Mouse (Mus musculus): ENCODE measurements around the gene Hoxd4. TPM values are rescaled to one million over a fixed set of nuclear protein-coding genes. Genes with fewer than 3 reads are reported as not detected.

Hoxd4 gene
- polyA plus RNA-seq, 1 experiment, result not detected

DNA sequence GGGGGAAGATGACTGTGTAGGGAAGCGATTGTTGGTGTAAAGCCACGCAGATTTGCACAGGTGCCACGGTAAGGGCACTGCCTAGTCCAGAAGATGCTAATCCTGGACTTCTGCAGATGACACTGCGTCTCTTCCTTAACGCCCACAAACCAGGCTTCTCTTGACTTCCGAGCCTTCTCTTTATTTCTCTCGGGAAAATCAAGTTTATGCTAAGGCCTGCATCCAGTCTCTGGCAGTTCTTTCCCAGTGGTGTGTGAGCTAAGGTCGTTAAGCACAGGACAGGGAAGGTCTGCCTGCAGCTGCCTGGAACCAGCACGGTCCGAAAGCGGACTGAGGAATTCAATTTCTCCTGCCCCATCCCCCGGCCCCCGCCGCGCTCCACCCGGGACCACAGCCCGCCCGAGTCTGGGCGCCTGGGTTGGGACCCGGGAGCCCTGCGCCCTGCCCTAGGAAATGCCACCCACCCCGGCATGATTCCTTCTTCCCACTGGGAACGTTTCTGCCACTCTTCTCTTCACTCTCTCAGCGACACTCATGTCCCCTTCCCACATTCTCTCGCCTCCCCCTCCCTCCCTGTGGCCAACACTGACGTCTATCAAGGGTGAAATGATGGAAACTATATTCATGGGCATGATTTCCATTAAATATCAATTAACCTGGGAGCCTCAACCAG lies 7.9 kb upstream of the Hoxd4 start:
- TF ChIP-seq POLR2AphosphoS2 (IDR thresholded peaks at IDR 0.05; ENCODE audit: insufficient read length, low read depth) (no peak), CEBPB (IDR thresholded peaks at IDR 0.05; ENCODE audit: insufficient read depth, poor library complexity, severe bottlenecking) (no peak), E2F4 (IDR thresholded peaks at IDR 0.05; ENCODE audit: insufficient read depth) (no peak), USF1 (IDR thresholded peaks at IDR 0.05; ENCODE audit: low read depth) (no peak), MYOG (IDR thresholded peaks at IDR 0.05; ENCODE audit: control insufficient read depth in 1 of 3, insufficient read depth in 1 of 3, insufficient read length in 2 of 3, low read depth in 2 of 3) (no peak), TCF12 (IDR thresholded peaks at IDR 0.05; ENCODE audit: insufficient read depth, poor library complexity, severe bottlenecking) (no peak), REST (IDR thresholded peaks at IDR 0.05; ENCODE audit: insufficient read depth, insufficient read length) (no peak), SRF (IDR thresholded peaks at IDR 0.05; ENCODE audit: control insufficient read depth, insufficient read length, low read depth) (no peak), TCF3 (IDR thresholded peaks at IDR 0.05; ENCODE audit: insufficient read length, low read depth) (no peak), MYOD1 (IDR thresholded peaks at IDR 0.05; ENCODE audit: control insufficient read depth in 1 of 3, insufficient read length in 2 of 3, low read depth in 2 of 3) (no peak), MAX (IDR thresholded peaks at IDR 0.05; ENCODE audit: low read depth) (no peak), POLR2A (IDR thresholded peaks at IDR 0.05; ENCODE audit: insufficient read length, low read depth) (no peak)
- no peaks in the 10 kb centered on the region for H3K79me2 ChIP-seq (ENCODE audit: control insufficient read depth, insufficient read depth)
- no peak overlapping the region for H3ac ChIP-seq (ENCODE audit: control insufficient read depth, insufficient read length)
- H3K4me3 ChIP-seq, result no peak overlapping the region
- no peaks in the 10 kb centered on the region for H3K36me3 ChIP-seq (ENCODE audit: control insufficient read depth, insufficient read depth)
- no peak overlapping the region for H3K4me2 ChIP-seq (ENCODE audit: low read depth)
- H3K27me3 ChIP-seq (ENCODE audit: control insufficient read depth, insufficient read depth, insufficient read length), result peaks cover 50% of the 10 kb centered on the region

DNA sequence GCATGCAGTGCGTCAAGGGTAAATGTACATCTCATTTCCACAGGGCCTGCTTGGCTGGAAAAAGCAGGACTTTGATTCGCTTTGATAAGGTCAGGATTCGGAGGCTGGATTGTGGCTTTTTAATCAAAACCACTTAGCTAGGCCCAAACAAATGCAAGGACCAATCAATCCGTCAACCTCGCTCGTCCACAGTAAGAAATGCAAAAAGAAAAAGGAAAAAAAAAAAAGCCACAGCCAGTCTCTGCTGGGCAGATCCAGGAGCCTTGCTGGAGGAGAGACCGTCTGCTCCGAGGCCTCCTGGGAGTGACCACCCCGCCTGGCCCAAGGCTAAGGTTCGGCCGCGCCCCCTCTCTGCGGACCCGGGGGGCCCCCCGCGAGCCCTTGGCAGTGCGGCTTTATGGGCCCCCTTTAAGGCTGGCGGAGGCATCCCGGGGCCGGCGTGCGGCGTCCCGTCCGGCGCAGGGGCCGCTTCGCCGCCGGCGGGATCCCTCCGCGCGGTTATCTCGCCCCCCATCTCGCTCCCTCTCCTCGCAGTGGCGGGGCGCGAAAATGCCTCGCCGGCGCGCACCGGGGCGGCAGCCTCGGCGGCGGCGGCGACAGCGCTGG lies 7.2 kb upstream of the Hoxd4 start, which contains the start of gene Hoxd8:
Gene Hoxd8 (plus strand): TSS at position 223 of the 606 bp plus-strand sequence.
- H3K79me2 ChIP-seq (ENCODE audit: control insufficient read depth, insufficient read depth), result no peaks in the 10 kb centered on the region
- TF ChIP-seq MYOG (IDR thresholded peaks at IDR 0.05; ENCODE audit: control insufficient read depth in 1 of 3, insufficient read depth in 1 of 3, insufficient read length in 2 of 3, low read depth in 2 of 3) (no peak), TCF3 (IDR thresholded peaks at IDR 0.05; ENCODE audit: insufficient read length, low read depth) (no peak), E2F4 (IDR thresholded peaks at IDR 0.05; ENCODE audit: insufficient read depth) (no peak), POLR2A (IDR thresholded peaks at IDR 0.05; ENCODE audit: insufficient read length, low read depth) (no peak), SRF (IDR thresholded peaks at IDR 0.05; ENCODE audit: control insufficient read depth, insufficient read length, low read depth) (no peak), REST (IDR thresholded peaks at IDR 0.05; ENCODE audit: insufficient read depth, insufficient read length) (no peak), CEBPB (IDR thresholded peaks at IDR 0.05; ENCODE audit: insufficient read depth, poor library complexity, severe bottlenecking) (no peak), MAX (IDR thresholded peaks at IDR 0.05; ENCODE audit: low read depth) (no peak), USF1 (IDR thresholded peaks at IDR 0.05; ENCODE audit: low read depth) (no peak), POLR2AphosphoS2 (IDR thresholded peaks at IDR 0.05; ENCODE audit: insufficient read length, low read depth) (no peak), TCF12 (IDR thresholded peaks at IDR 0.05; ENCODE audit: insufficient read depth, poor library complexity, severe bottlenecking) (no peak), MYOD1 (IDR thresholded peaks at IDR 0.05; ENCODE audit: control insufficient read depth in 1 of 3, insufficient read length in 2 of 3, low read depth in 2 of 3) (no peak)
- no peak within 1 kb of the TSS for H3ac ChIP-seq (ENCODE audit: control insufficient read depth, insufficient read length)
- H3K36me3 ChIP-seq (ENCODE audit: control insufficient read depth, insufficient read depth), result no peaks in the 10 kb centered on the region
- no peak within 1 kb of the TSS for H3K4me2 ChIP-seq (ENCODE audit: low read depth)
- H3K27me3 ChIP-seq (ENCODE audit: control insufficient read depth, insufficient read depth, insufficient read length), result peaks cover 50% of the 10 kb centered on the region
- no peak within 1 kb of the TSS for H3K4me3 ChIP-seq

DNA sequence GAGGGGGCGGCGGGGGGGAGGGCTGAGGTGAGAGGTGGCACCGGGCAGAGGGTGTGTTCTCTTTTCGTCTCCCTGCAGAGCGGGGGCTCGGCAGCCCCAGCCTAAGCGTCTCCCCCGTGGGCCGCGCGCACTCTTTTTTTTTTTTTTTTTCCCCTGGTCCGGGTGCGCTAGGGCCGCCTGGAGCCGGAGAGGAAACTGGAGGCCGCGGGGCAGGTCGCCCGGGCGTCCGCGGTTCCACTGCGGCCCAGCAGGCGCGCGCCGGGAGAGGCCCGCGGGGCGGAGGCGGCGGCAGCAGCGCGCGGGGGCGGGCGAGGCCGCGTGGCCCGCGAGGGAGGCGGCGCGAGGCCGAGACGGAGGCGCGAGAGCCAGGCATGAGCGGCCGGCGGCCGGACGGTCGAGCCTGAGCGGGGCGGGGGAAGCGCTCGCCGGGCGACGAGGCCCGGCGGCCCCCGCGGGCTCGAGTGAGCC lies 6.7 kb upstream of the Hoxd4 start:
- H3K36me3 ChIP-seq (ENCODE audit: control insufficient read depth, insufficient read depth), result no peaks in the 10 kb centered on the region
- peaks cover 52% of the 10 kb centered on the region for H3K27me3 ChIP-seq (ENCODE audit: control insufficient read depth, insufficient read depth, insufficient read length)
- no peak overlapping the region for H3K4me3 ChIP-seq
- H3ac ChIP-seq (ENCODE audit: control insufficient read depth, insufficient read length), result no peak overlapping the region
- no peak for TF ChIP-seq E2F4 (IDR thresholded peaks at IDR 0.05; ENCODE audit: insufficient read depth)
- no peak for TF ChIP-seq MYOG (IDR thresholded peaks at IDR 0.05; ENCODE audit: control insufficient read depth in 1 of 3, insufficient read depth in 1 of 3, insufficient read length in 2 of 3, low read depth in 2 of 3)
- TF ChIP-seq POLR2AphosphoS2 (IDR thresholded peaks at IDR 0.05; ENCODE audit: insufficient read length, low read depth), result no peak
- TF ChIP-seq USF1 (IDR thresholded peaks at IDR 0.05; ENCODE audit: low read depth), result no peak
- TF ChIP-seq MAX (IDR thresholded peaks at IDR 0.05; ENCODE audit: low read depth), result no peak
- no peak for TF ChIP-seq SRF (IDR thresholded peaks at IDR 0.05; ENCODE audit: control insufficient read depth, insufficient read length, low read depth)
- TF ChIP-seq REST (IDR thresholded peaks at IDR 0.05; ENCODE audit: insufficient read depth, insufficient read length), result no peak
- TF ChIP-seq POLR2A (IDR thresholded peaks at IDR 0.05; ENCODE audit: insufficient read length, low read depth), result no peak
- TF ChIP-seq TCF12 (IDR thresholded peaks at IDR 0.05; ENCODE audit: insufficient read depth, poor library complexity, severe bottlenecking), result no peak
- no peak for TF ChIP-seq CEBPB (IDR thresholded peaks at IDR 0.05; ENCODE audit: insufficient read depth, poor library complexity, severe bottlenecking)
- no peak for TF ChIP-seq MYOD1 (IDR thresholded peaks at IDR 0.05; ENCODE audit: control insufficient read depth in 1 of 3, insufficient read length in 2 of 3, low read depth in 2 of 3)
- no peak for TF ChIP-seq TCF3 (IDR thresholded peaks at IDR 0.05; ENCODE audit: insufficient read length, low read depth)
- no peaks in the 10 kb centered on the region for H3K79me2 ChIP-seq (ENCODE audit: control insufficient read depth, insufficient read depth)
- no peak overlapping the region for H3K4me2 ChIP-seq (ENCODE audit: low read depth)

DNA sequence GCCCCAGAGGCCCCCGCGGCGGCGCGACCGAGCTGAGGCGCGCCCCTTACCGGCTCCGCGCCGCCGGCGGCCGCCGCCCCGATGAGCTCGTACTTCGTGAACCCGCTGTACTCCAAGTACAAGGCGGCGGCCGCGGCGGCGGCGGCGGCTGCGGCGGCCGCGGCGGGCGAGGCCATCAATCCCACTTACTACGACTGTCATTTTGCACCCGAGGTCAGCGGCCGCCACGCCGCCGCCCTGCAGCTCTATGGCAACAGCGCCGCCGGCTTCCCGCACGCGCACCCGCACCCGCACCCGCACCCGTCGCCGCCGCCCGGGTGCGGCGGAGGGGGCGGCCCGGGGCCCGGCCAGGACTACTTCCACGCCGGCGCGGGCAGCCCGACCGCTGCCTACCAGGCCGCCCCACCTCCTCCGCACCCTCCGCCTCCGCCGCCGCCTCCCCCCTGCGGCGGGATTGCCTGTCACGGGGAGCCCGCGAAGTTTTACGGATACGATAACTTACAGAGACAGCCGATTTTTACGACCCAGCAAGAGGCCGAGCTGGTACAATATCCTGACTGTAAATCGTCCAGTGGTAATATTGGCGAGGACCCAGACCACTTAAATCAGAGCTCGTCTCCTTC lies 6.2 kb upstream of the Hoxd4 start:
- Histone ChIP-seq H3K36me3 (ENCODE audit: control insufficient read depth, insufficient read depth) (no peaks in the 10 kb centered on the region), H3K4me3 (no peak overlapping the region)

More for the DNA sequence above, 6.2 kb upstream of the Hoxd4 start:
- Histone ChIP-seq H3ac (ENCODE audit: control insufficient read depth, insufficient read length) (no peak overlapping the region), H3K27me3 (ENCODE audit: control insufficient read depth, insufficient read depth, insufficient read length) (peaks cover 46% of the 10 kb centered on the region), H3K4me2 (ENCODE audit: low read depth) (no peak overlapping the region), H3K79me2 (ENCODE audit: control insufficient read depth, insufficient read depth) (no peaks in the 10 kb centered on the region)
- TF ChIP-seq CEBPB (IDR thresholded peaks at IDR 0.05; ENCODE audit: insufficient read depth, poor library complexity, severe bottlenecking), result no peak
- TF ChIP-seq TCF12 (IDR thresholded peaks at IDR 0.05; ENCODE audit: insufficient read depth, poor library complexity, severe bottlenecking), result no peak
- no peak for TF ChIP-seq POLR2A (IDR thresholded peaks at IDR 0.05; ENCODE audit: insufficient read length, low read depth)
- TF ChIP-seq USF1 (IDR thresholded peaks at IDR 0.05; ENCODE audit: low read depth), result no peak
- no peak for TF ChIP-seq MAX (IDR thresholded peaks at IDR 0.05; ENCODE audit: low read depth)
- no peak for TF ChIP-seq E2F4 (IDR thresholded peaks at IDR 0.05; ENCODE audit: insufficient read depth)
- TF ChIP-seq MYOG (IDR thresholded peaks at IDR 0.05; ENCODE audit: control insufficient read depth in 1 of 3, insufficient read depth in 1 of 3, insufficient read length in 2 of 3, low read depth in 2 of 3), result no peak
- TF ChIP-seq POLR2AphosphoS2 (IDR thresholded peaks at IDR 0.05; ENCODE audit: insufficient read length, low read depth), result no peak
- TF ChIP-seq REST (IDR thresholded peaks at IDR 0.05; ENCODE audit: insufficient read depth, insufficient read length), result no peak
- no peak for TF ChIP-seq SRF (IDR thresholded peaks at IDR 0.05; ENCODE audit: control insufficient read depth, insufficient read length, low read depth)
- TF ChIP-seq TCF3 (IDR thresholded peaks at IDR 0.05; ENCODE audit: insufficient read length, low read depth), result no peak
- no peak for TF ChIP-seq MYOD1 (IDR thresholded peaks at IDR 0.05; ENCODE audit: control insufficient read depth in 1 of 3, insufficient read length in 2 of 3, low read depth in 2 of 3)

All from myocyte (in vitro differentiated cells).